Mouse (Mus musculus): ENCODE data around the gene Asdurf. TPM values are rescaled to one million over a fixed set of nuclear protein-coding genes. Genes with fewer than 3 reads are reported as not detected.
"Not testable (repeated sequence)": the region's sequence is repeated elsewhere in the genome, so short reads cannot be mapped to it uniquely, and the experiment has no call there.

Gene Asdurf
- 4.8 TPM in 1 of 2 replicates, not detected in the other for total RNA-seq (2021)
- long read RNA-seq, experiment 1, partial matches to known transcripts = 0 of 1 reads
- long read RNA-seq, experiment 1, other reads (novel, unspliced or antisense) = 0 of 1 reads
- long read RNA-seq, experiment 2, partial matches to known transcripts = 0 of 1 reads
- long read RNA-seq, experiment 2, other reads (novel, unspliced or antisense) = 0 of 1 reads

- peak; percentile 99 for DNase-seq
These were observed at the start of gene Asdurf, which contains the start of the genes Gm28551 and Asnsd1 for GRCm38 (mm10) chr1:53352327-53353261. Gene Asdurf (minus strand): TSS chr1:53352619. Gene Gm28551 (minus strand): TSS chr1:53352667. Gene Asnsd1 (minus strand): TSS chr1:53352752.

GRCm38 (mm10) chr1:53393936-53394760, 41.7 kb upstream of the Asdurf start:
- DNase-seq = peak; percentile 9

- no peak for DNase-seq
These were observed 36.3 kb upstream of the Asdurf start for GRCm38 (mm10) chr1:53388762-53389161.

- peak; percentile 15 for DNase-seq
These were observed 31.8 kb upstream of the Asdurf start for GRCm38 (mm10) chr1:53384085-53384688.

GRCm38 (mm10) chr1:53377731-53378130, 25.3 kb upstream of the Asdurf start:
- no peak for DNase-seq

GRCm38 (mm10) chr1:53375965-53376364, 23.5 kb upstream of the Asdurf start:
- DNase-seq = not testable (repeated sequence)

GRCm38 (mm10) chr1:53358988-53359387, 6.6 kb upstream of the Asdurf start:
- DNase-seq = no peak

GRCm38 (mm10) chr1:53341071-53341470, 11.3 kb downstream of the Asdurf start:
- DNase-seq = no peak

GRCm38 (mm10) chr1:53337403-53337802, 15.0 kb downstream of the Asdurf start:
- not testable (repeated sequence) for DNase-seq

- DNase-seq = no peak
These were observed 17.0 kb downstream of the Asdurf start for GRCm38 (mm10) chr1:53335465-53335864.

GRCm38 (mm10) chr1:53333527-53333926, 18.9 kb downstream of the Asdurf start:
- DNase-seq = not testable (repeated sequence)

- DNase-seq = no peak
These were observed 27.5 kb downstream of the Asdurf start for GRCm38 (mm10) chr1:53324827-53325494.

GRCm38 (mm10) chr1:53324277-53324676, 28.1 kb downstream of the Asdurf start:
- no peak for DNase-seq

GRCm38 (mm10) chr1:53323254-53323653, 29.2 kb downstream of the Asdurf start:
- no peak for DNase-seq

- DNase-seq = no peak
These were observed 30.6 kb downstream of the Asdurf start for GRCm38 (mm10) chr1:53321662-53322344.

GRCm38 (mm10) chr1:53312989-53313967, 39.1 kb downstream of the Asdurf start, which contains the start of gene Osgepl1:
Gene Osgepl1 (plus strand): TSS chr1:53313624.
- DNase-seq = peak; percentile 91

- DNase-seq = peak; percentile 27
These were observed 51.9 kb downstream of the Asdurf start for GRCm38 (mm10) chr1:53300506-53300905.
